Mouse (Mus musculus): ENCODE results near the gene Rasa2. TPM values are rescaled to one million over a fixed set of nuclear protein-coding genes. Genes with fewer than 3 reads are reported as not detected.

Rasa2 gene
- polyA plus RNA-seq, 1 experiment from 2014 or later: 18.9 TPM

GRCm38 (mm10) chr9:96583496-96583895 lies 47.9 kb downstream of the Rasa2 start:
- H3K27ac ChIP-seq (ENCODE audit: low read depth, low read length): no peak overlapping the region
- no peaks in the 10 kb centered on the region for H3K4me1 ChIP-seq (ENCODE audit: control insufficient read depth, insufficient read depth, low read length)
- H3K9ac ChIP-seq (ENCODE audit: low read depth, low read length): no peak overlapping the region
- H3K9me3 ChIP-seq (ENCODE audit: control insufficient read depth, low read length): no peaks in the 10 kb centered on the region
- H3K27me3 ChIP-seq (ENCODE audit: control insufficient read depth, insufficient read depth, low read length): no peaks in the 10 kb centered on the region
- WGBS: 80% methylated on average over 2 of the region's 2 CpGs
- peaks cover 7% of the 10 kb centered on the region; the same call in 1 of the 2 replicates for H3K36me3 ChIP-seq (ENCODE audit: control insufficient read depth, insufficient read depth, low read length)
- no peak overlapping the region for H3K4me3 ChIP-seq (ENCODE audit: low read length)
- no peak for ATAC-seq (ENCODE audit: low FRiP score, low TSS enrichment)
- H3K4me2 ChIP-seq (replicated peaks; ENCODE audit: low read depth, low read length): no peak overlapping the region

GRCm38 (mm10) chr9:96583076-96583475 lies 48.3 kb downstream of the Rasa2 start:
- no peak overlapping the region for H3K27ac ChIP-seq (ENCODE audit: low read depth, low read length)
- no peak overlapping the region for H3K9ac ChIP-seq (ENCODE audit: low read depth, low read length)
- H3K4me2 ChIP-seq (replicated peaks; ENCODE audit: low read depth, low read length): no peak overlapping the region
- ATAC-seq (ENCODE audit: low FRiP score, low TSS enrichment): no peak
- no peak overlapping the region for H3K4me3 ChIP-seq (ENCODE audit: low read length)
- peaks cover 7% of the 10 kb centered on the region; the same call in 1 of the 2 replicates for H3K36me3 ChIP-seq (ENCODE audit: control insufficient read depth, insufficient read depth, low read length)
- no peaks in the 10 kb centered on the region for H3K4me1 ChIP-seq (ENCODE audit: control insufficient read depth, insufficient read depth, low read length)
- H3K9me3 ChIP-seq (ENCODE audit: control insufficient read depth, low read length): no peaks in the 10 kb centered on the region
- H3K27me3 ChIP-seq (ENCODE audit: control insufficient read depth, insufficient read depth, low read length): no peaks in the 10 kb centered on the region
- WGBS: 89% methylated on average over 2 of the region's 2 CpGs

GRCm38 (mm10) chr9:96578190-96578589 lies 53.2 kb downstream of the Rasa2 start:
- ATAC-seq (ENCODE audit: low FRiP score, low TSS enrichment): no peak
- Histone ChIP-seq H3K4me3 (ENCODE audit: low read length) (no peak overlapping the region), H3K36me3 (ENCODE audit: control insufficient read depth, insufficient read depth, low read length) (peaks cover 7% of the 10 kb centered on the region; the same call in 1 of the 2 replicates), H3K27me3 (ENCODE audit: control insufficient read depth, insufficient read depth, low read length) (no peaks in the 10 kb centered on the region), H3K4me1 (ENCODE audit: control insufficient read depth, insufficient read depth, low read length) (no peaks in the 10 kb centered on the region), H3K27ac (ENCODE audit: low read depth, low read length) (no peak overlapping the region), H3K9me3 (ENCODE audit: control insufficient read depth, low read length) (no peaks in the 10 kb centered on the region), H3K9ac (ENCODE audit: low read depth, low read length) (no peak overlapping the region), H3K4me2 (replicated peaks; ENCODE audit: low read depth, low read length) (no peak overlapping the region)
- 73% methylated on average over 4 of the region's 4 CpGs for WGBS

- no peak for ATAC-seq (ENCODE audit: low FRiP score, low TSS enrichment)
- H3K9me3 ChIP-seq (ENCODE audit: control insufficient read depth, low read length): no peaks in the 10 kb centered on the region
- no peaks in the 10 kb centered on the region for H3K4me1 ChIP-seq (ENCODE audit: control insufficient read depth, insufficient read depth, low read length)
- no peaks in the 10 kb centered on the region for H3K27me3 ChIP-seq (ENCODE audit: control insufficient read depth, insufficient read depth, low read length)
- H3K4me3 ChIP-seq (ENCODE audit: low read length): no peak overlapping the region
- H3K36me3 ChIP-seq (ENCODE audit: control insufficient read depth, insufficient read depth, low read length): peaks cover 7% of the 10 kb centered on the region; the same call in 1 of the 2 replicates
- no peak overlapping the region for H3K9ac ChIP-seq (ENCODE audit: low read depth, low read length)
- no peak overlapping the region for H3K27ac ChIP-seq (ENCODE audit: low read depth, low read length)
- 48% methylated on average over 6 of the region's 6 CpGs for WGBS
- H3K4me2 ChIP-seq (replicated peaks; ENCODE audit: low read depth, low read length): no peak overlapping the region
These were observed 53.7 kb downstream of the Rasa2 start for GRCm38 (mm10) chr9:96577674-96578073.

- H3K4me1 ChIP-seq (ENCODE audit: control insufficient read depth, insufficient read depth, low read length): no peaks in the 10 kb centered on the region
- no peak for ATAC-seq (ENCODE audit: low FRiP score, low TSS enrichment)
- H3K9me3 ChIP-seq (ENCODE audit: control insufficient read depth, low read length): no peaks in the 10 kb centered on the region
- H3K36me3 ChIP-seq (ENCODE audit: control insufficient read depth, insufficient read depth, low read length): peaks cover 16% of the 10 kb centered on the region
- H3K27me3 ChIP-seq (ENCODE audit: control insufficient read depth, insufficient read depth, low read length): no peaks in the 10 kb centered on the region
- no peak overlapping the region for H3K27ac ChIP-seq (ENCODE audit: low read depth, low read length)
- H3K4me2 ChIP-seq (replicated peaks; ENCODE audit: low read depth, low read length): no peak overlapping the region
- H3K4me3 ChIP-seq (ENCODE audit: low read length): no peak overlapping the region
- H3K9ac ChIP-seq (ENCODE audit: low read depth, low read length): no peak overlapping the region
- 18% methylated on average over 1 of the region's 1 CpGs for WGBS
These were observed 58.2 kb downstream of the Rasa2 start for GRCm38 (mm10) chr9:96573252-96573651.

- H3K36me3 ChIP-seq (ENCODE audit: control insufficient read depth, insufficient read depth, low read length): peaks cover 16% of the 10 kb centered on the region
- H3K9ac ChIP-seq (ENCODE audit: low read depth, low read length): no peak overlapping the region
- no peaks in the 10 kb centered on the region for H3K9me3 ChIP-seq (ENCODE audit: control insufficient read depth, low read length)
- H3K27ac ChIP-seq (ENCODE audit: low read depth, low read length): no peak overlapping the region
- no peak overlapping the region for H3K4me2 ChIP-seq (replicated peaks; ENCODE audit: low read depth, low read length)
- WGBS: 90% methylated on average over 9 of the region's 9 CpGs
- no peaks in the 10 kb centered on the region for H3K27me3 ChIP-seq (ENCODE audit: control insufficient read depth, insufficient read depth, low read length)
- no peak overlapping the region for H3K4me3 ChIP-seq (ENCODE audit: low read length)
- no peak for ATAC-seq (ENCODE audit: low FRiP score, low TSS enrichment)
- H3K4me1 ChIP-seq (ENCODE audit: control insufficient read depth, insufficient read depth, low read length): no peaks in the 10 kb centered on the region
These were observed 58.7 kb downstream of the Rasa2 start for GRCm38 (mm10) chr9:96572754-96573153.

GRCm38 (mm10) chr9:96566470-96566996 lies 64.9 kb downstream of the Rasa2 start:
- Histone ChIP-seq H3K27ac (ENCODE audit: low read depth, low read length) (no peak overlapping the region), H3K4me1 (ENCODE audit: control insufficient read depth, insufficient read depth, low read length) (no peaks in the 10 kb centered on the region), H3K36me3 (ENCODE audit: control insufficient read depth, insufficient read depth, low read length) (peaks cover 29% of the 10 kb centered on the region), H3K4me2 (replicated peaks; ENCODE audit: low read depth, low read length) (no peak overlapping the region), H3K9ac (ENCODE audit: low read depth, low read length) (no peak overlapping the region), H3K9me3 (ENCODE audit: control insufficient read depth, low read length) (no peaks in the 10 kb centered on the region), H3K27me3 (ENCODE audit: control insufficient read depth, insufficient read depth, low read length) (no peaks in the 10 kb centered on the region), H3K4me3 (ENCODE audit: low read length) (no peak overlapping the region)
- WGBS: 78% methylated on average over 8 of the region's 8 CpGs
- no peak for ATAC-seq (ENCODE audit: low FRiP score, low TSS enrichment)

GRCm38 (mm10) chr9:96563501-96563900 lies 67.9 kb downstream of the Rasa2 start:
- no peak overlapping the region for H3K27ac ChIP-seq (ENCODE audit: low read depth, low read length)
- H3K36me3 ChIP-seq (ENCODE audit: control insufficient read depth, insufficient read depth, low read length): peaks cover 39% of the 10 kb centered on the region
- no peaks in the 10 kb centered on the region for H3K27me3 ChIP-seq (ENCODE audit: control insufficient read depth, insufficient read depth, low read length)
- H3K9me3 ChIP-seq (ENCODE audit: control insufficient read depth, low read length): no peaks in the 10 kb centered on the region
- ATAC-seq (ENCODE audit: low FRiP score, low TSS enrichment): no peak
- no peak overlapping the region for H3K4me2 ChIP-seq (replicated peaks; ENCODE audit: low read depth, low read length)
- WGBS: 90% methylated on average over 4 of the region's 4 CpGs
- H3K9ac ChIP-seq (ENCODE audit: low read depth, low read length): no peak overlapping the region
- no peak overlapping the region for H3K4me3 ChIP-seq (ENCODE audit: low read length)
- H3K4me1 ChIP-seq (ENCODE audit: control insufficient read depth, insufficient read depth, low read length): no peaks in the 10 kb centered on the region

GRCm38 (mm10) chr9:96559148-96559547 lies 72.3 kb downstream of the Rasa2 start:
- Histone ChIP-seq H3K9ac (ENCODE audit: low read depth, low read length) (no peak overlapping the region), H3K4me2 (replicated peaks; ENCODE audit: low read depth, low read length) (no peak overlapping the region), H3K4me1 (ENCODE audit: control insufficient read depth, insufficient read depth, low read length) (no peaks in the 10 kb centered on the region), H3K27ac (ENCODE audit: low read depth, low read length) (no peak overlapping the region), H3K9me3 (ENCODE audit: control insufficient read depth, low read length) (no peaks in the 10 kb centered on the region), H3K4me3 (ENCODE audit: low read length) (no peak overlapping the region), H3K27me3 (ENCODE audit: control insufficient read depth, insufficient read depth, low read length) (no peaks in the 10 kb centered on the region), H3K36me3 (ENCODE audit: control insufficient read depth, insufficient read depth, low read length) (peaks cover 33% of the 10 kb centered on the region)
- ATAC-seq (ENCODE audit: low FRiP score, low TSS enrichment): no peak
- 94% methylated on average over 6 of the region's 6 CpGs for WGBS
